In genomic region chr3:40443788-40444595, GRCm38 (mm10) we compare ENCODE assay signal across 8 mouse cellular contexts.
DNase-seq lines count a peak whose midpoint lies in the region; ATAC-seq lines count a peak whose summit lies in the region.

No protein-coding gene starts in this region.

- no peak for DNase-seq in cerebellum, adult 11-12 months
- peak; percentile 31 to 52 for DNase-seq in adrenal gland, adult 18-20 months (ENCODE audit: low spot score in 2 of 2)
- peak; percentile 70 for DNase-seq in embryo, embryonic 11.5 days (ENCODE audit: low read depth, low spot score)
- DNase-seq in heart, postnatal 10 days = peak; percentile 58 to 75
- peak; percentile 67 for DNase-seq in layer of hippocampus, adult 9-10 months (ENCODE audit: low spot score)
- peak; percentile 47 to 68 for DNase-seq in lung, postnatal 4 days
- DNase-seq in right cerebral cortex, postnatal 25 days = peak; percentile 63

- peak; percentile 23; the same call in 1 of the 2 replicates for ATAC-seq in cerebellum, adult (ENCODE audit: insufficient number of reproducible peaks, low FRiP score, low TSS enrichment)

- intact Hi-C loops in heart, postnatal 10 days (cut with DNase I) = loop anchor here (2.0 to 5.0 kb wide), 4 partner anchors 47 to 1561 kb away; no protein-coding TSS in a partner anchor
